Mouse (Mus musculus) ZHBTc4 (cell line): ENCODE data around the gene Egfl8.
A peak's percentile ranks its signal among the peaks of the same experiment; 100 is the strongest.

Source experiments
- DNase-seq: peaks from one replicate; pipeline ENCODE4 v3.0.0-alpha.2; 2011; ENCODE audit warnings: low read depth, low spot score

Egfl8 gene

DNA sequence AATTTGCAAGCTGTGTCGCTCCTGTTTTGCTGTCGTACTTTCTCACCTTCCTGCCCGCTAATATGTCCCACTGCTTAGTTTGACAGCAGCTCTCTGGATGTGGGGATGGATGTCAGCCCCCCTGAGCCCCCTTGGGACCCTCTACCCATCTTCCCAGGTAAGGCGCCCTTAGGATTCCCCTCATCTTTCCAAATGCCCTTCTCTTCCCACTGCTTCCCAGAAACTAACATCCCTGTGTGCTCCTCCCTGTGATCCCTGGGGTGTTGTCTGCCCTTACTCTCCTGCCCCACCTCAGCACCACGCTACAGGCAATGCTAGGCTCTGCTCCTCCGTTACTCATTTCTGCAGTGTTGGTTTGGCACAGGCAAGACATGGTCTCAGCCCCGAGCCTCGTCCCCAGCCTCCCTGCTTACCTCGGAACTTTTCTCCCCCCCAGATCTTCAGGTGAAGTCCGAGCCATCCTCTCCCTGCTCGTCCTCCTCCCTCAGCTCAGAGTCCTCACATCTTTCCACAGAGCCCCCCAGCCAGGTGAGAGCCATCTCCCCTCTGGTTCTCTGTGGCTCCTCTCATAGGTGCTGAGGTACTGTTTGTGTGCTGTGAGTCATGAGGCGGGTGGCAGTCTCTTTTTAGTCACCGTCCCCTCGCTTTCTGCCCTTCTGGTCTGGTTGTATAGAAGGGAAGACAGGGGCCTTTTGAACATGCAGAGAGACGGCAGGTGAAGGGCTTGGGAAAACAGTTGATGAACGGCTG, 32.5 kb upstream of the Egfl8 start:
- no peak for DNase-seq

DNA sequence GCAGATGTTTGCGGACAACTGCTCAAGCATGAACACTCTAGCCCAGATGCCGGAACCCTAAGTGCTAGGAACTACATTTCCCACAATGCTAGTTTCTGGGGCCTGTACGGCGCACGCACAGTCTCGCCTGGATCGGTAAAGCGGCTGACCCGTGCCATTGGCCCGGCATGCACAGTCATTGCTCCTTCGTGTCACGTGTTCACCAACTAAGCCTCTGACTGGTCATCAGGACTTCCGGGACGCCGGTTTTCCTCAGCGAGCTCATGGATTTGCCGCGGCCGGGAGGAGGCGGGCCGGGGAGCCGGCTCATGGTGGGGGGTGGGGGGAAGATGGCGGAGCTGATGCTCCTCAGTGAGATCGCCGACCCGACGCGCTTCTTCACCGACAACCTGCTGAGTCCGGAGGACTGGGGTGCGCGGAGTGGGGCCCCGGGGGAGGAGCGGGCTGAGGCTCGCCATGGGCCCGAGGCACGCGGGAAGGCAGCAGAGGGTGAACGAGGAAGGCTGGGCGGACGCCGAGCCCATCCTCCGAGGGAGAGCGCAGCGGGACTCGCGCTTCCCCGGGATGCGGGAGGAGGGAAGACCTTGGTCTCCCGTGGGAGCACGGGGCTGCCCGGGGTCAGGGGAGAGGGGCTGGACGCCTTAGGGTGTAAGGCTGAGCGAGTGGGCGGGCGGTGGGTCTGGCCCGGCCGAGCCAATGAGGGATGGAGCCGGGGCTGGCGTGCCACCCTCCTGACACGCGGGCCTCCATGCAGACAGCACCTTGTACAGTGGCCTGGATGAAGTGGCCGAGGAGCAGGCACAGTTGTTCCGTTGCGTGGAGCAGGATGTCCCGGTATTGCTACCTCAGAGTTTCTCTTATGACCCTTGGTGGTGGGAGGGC, 31.4 kb upstream of the Egfl8 start, which contains the start of gene Atf6b:
Atf6b (plus strand) TSS at position 241 of the 882 bp plus-strand sequence.
- DNase-seq: peak; percentile 99

DNA sequence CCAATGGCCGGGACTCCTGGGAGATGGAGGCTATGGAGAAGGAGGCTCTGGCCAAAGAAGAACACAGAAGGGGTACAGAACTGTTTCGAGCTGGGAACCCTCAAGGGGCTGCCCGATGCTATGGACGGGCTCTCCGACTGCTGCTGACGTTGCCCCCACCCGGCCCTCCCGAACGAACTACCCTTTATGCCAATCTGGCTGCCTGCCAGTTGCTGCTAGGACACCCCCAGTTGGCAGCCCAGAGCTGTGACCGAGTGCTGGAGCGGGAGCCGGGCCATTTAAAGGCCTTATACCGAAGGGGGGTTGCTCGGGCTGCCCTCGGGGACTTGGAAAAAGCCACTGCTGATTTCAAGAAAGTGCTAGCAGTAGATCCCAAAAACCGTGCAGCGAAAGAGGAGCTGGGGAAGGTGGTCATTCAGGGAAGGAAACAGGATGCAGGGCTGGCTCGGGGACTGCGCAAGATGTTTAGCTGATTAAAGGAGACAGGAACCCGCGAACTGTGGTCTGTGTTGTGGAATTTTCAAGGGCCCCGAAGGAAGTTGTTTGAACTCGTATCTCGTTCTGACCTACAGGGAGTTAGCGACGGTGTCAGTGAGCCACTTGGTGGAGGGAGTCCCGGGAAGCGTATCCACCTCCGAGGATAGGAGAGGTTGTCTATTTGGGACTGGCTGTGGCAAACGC, 30.2 kb upstream of the Egfl8 start:
- no peak for DNase-seq

DNA sequence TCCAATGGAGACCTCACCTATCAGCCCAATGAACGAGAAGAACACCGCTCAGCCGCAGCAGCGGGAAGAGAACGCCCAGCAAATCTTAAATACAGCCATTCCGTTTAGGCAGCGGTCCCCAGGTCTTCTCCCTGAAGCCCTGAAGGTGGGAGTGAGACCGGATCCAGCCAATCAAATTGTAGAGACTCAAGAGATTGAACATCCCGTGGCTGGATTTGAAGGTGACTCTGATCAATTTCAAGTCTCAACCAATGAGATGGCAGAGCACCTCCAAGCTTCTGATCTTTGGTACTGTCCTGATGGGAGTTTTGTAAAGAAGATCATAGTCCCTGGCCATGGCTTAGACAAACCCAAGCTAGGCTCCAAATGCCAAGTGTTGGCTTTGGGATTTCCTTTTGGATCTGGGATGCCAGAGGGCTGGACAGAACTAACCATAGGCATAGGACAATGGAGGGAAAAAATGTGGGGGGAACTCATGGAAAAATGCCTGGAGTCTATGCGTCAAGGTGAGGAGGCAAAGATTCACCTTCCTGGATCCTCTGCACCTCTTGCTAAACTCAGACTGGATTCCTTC, 29.6 kb upstream of the Egfl8 start:
- peak; percentile 89 for DNase-seq

DNA sequence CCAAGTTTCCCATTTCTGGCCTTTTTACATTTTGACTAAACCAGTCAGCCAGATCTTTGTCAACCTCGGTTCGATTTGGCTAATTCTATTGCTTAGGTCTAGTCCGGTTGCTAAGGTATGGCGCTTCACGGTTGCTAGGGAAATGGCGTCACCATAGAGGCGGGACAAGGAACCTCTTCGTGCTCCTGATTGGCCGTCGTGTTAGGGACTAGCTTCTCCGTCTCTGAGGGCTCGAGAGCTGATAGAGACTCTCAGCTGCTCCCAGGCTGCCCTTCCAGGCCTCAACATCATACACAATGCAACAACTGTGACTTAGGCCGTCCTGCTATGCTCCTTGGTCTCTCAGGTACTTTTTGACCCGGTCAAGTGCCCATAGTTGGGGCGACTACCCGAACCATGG, 28.8 kb upstream of the Egfl8 start, which contains the start of gene Fkbpl:
Fkbpl (plus strand) TSS at position 157 of the 400 bp plus-strand sequence.
- peak; percentile 98 for DNase-seq

DNA sequence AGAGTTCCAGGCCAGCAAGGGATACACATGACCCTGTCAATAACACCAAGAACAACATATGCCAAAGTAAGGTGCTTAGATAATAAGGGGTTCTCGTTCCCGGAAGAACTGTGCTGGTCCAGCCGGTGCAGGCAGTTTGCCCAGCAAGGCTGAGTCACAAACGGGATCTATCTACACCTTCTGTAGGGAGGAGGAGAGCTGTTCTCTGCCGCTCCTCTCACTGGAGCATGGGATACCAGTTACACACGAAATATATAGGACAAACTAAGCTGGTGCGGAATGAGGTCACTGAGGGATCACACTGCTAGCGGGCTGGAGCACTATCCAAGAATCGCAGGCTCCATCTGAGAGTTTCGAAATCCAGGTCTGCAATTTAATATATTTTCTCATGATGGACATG, 28.2 kb upstream of the Egfl8 start:
- DNase-seq: no peak

DNA sequence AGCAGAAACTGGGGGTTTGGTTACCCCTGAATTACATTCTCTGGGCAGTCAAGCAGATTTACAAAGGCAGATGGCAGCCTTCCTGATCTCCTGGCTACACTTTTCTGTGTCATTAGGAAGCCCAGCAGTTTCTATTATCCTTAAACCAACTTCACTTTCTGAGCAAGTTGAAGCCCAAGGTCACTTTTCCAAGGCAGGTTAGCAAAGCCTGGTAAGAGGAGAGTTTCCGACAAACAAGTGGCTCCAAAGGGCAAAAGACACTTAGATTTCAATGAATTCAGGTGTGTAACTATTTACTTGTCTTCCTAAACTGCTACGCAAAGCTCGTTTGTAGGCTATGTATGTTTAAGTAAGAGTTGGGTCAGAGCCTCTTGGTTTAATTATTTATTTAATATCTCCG, 27.6 kb upstream of the Egfl8 start:
- no peak for DNase-seq

DNA sequence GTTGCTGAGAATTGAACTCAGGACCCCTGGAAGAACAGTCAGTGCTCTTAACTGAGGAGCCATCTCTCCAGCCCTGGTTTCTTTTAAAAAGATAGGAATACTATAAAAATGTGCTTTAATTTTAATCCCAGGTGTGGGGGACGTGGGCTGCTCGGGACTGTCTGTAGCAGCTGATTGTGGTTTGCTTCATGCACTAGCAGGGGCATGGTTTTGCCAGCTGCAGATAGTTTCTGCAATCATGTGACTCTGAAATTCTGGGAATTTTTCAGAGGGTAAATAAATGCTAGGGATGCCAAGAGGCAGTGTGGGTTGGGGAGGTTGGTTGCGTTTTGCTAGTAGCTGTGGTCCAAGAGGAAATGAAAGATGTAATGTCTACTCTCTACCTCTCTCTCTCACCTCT, 26.2 kb upstream of the Egfl8 start:
- no peak for DNase-seq

DNA sequence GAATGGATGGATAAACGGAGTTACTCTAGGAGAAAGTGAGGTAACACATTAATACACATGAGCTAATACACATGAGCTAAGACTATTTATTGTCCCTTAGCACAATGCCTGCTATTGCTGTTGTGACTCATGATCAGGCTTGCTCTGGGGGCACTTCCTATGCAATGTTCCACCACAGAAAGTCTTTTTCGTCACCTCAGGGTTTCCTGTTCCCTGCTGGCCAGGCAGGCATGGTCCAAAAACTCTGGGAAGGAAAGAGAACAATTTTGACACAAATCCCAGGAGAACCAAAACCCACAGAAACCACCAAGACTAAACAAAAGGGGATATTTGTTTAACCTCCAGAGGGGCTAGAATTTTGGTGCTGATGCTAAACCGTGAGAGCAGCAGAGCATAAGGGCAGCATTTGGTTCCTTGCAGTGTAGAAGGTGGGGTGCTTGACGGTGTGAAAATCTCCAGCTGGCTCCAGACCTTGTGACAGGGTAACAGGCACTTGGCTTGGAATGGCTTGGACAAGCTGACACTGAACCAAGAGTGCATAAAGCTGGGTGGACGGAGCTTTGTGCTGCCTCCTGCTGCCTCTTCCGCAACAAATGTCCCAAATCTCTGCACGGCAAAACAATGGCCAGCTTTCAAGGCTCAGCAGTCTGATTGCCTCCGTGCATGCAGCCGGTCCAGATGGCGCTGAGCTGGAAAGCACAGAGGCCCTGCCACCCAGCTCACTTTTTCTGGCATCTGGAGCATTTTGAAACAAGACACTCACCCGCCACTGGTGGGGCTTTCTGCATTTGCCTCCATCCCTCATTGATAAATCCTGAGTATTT, 25.2 kb upstream of the Egfl8 start:
- no peak for DNase-seq

DNA sequence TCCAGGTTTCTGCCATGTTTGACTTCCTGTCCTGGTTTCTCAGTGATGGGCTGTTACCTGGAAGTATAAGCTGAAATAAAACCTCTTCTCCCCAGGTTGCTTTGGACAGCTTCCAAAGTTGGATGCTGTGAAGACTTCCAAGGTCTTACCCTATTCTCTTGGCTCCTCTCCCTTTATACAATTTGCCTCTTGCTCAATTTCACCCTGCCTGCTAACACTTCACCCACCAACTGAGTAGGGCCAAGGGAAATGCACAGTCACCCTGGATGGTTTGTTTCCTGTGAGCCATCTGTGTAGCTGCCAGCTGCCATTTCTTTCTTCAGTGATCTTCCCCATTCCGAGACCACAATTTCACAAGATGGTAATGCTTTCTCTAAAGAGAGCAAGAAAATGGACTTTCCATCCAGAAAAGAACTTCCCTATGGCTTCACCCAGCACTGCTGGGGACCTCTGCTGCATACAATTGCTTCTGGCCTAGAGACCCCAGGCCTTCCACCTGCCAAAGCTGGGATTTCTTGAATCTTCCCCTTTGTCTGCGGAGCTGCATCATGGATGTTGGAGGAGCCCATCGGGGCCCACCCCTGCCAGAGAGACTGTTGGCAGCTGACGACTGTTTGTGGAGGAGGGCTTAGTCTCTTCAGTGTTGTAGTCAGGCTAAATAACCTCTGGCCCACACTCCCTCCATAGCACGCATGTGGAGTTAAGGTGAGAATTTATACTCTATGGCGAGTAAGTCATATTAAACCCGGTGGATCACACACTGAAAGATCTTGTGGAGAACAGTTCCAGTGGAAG, 23.9 kb upstream of the Egfl8 start:
- no peak for DNase-seq

DNA sequence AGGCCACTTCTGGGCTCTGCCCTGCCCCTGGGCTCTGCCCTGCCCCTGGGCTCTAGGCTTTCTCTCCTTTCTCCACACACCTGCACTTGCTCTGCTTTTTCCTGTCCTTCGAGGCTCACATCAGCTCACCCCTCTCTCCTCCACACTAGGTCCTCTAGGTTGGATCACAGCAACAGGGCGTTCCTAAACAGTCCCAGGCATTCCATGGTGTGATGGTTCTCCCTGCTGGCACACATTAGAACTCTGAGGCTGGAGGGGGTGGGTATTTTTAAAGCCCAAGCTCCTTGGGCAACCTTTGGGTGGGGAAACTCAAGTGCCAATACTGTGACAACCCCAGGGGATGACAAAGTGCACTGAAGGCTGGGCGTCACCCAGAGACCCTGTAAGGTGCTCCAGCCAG, 21.7 kb upstream of the Egfl8 start:
- DNase-seq: no peak

DNA sequence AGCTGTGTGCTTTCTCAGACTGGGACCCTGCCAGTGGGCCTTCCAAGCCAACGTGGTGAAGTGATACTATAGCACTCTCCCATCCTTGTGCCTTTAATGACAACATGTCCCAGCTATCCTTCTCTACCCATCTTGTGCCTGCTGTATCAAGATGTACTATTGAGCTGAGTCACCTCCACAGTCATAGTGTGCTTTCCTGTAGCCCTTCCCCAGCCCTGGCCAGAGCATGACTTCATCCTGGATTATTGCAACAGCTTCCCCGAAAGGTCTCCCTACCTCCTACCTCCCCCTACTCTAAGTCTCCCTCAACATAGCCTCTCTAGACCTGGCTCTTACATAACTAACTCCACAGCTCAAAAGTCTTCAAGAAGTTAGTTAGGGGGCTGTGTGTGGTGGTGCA, 19.9 kb upstream of the Egfl8 start:
- no peak for DNase-seq

DNA sequence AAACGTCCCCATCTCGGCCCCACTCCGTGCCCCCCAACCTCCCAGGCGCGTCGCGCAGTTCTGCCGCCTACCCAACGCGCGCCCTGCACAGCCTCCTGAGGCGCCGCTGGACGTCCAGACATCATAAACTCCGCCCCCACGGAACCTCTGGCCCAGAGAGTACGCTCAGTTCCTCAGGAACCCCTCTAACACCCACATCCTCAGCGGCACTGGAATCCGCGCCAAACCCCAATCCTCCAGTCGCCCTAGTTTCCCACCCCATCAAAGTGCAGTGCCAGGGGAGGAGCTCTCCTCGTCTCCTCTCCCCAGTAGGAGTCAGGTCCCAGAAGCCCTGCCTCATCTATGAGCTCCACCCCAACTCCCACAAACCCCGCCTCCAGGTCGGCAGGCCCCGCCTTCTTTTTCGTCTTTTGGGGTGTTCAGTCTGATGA, 16.5 kb upstream of the Egfl8 start:
- DNase-seq: peak; percentile 83

DNA sequence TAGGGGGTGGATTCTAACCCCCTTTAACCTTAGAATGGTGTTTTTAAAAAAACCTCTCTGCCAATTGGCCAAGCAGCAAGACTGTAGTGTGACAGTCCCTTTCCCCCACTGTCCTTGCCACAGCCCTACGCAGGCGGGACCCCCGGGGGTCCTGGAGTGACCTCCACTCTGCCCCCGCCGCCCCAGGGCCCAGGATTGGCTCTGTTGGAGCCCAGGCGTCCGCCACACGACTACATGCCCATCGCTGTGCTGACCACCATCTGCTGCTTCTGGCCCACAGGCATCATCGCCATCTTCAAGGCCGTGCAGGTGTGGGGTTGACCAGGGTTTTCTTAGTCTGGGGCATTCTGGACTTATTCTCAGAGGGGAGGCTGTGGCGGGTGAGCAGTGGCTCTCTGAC, 15.9 kb upstream of the Egfl8 start:
- DNase-seq: no peak

DNA sequence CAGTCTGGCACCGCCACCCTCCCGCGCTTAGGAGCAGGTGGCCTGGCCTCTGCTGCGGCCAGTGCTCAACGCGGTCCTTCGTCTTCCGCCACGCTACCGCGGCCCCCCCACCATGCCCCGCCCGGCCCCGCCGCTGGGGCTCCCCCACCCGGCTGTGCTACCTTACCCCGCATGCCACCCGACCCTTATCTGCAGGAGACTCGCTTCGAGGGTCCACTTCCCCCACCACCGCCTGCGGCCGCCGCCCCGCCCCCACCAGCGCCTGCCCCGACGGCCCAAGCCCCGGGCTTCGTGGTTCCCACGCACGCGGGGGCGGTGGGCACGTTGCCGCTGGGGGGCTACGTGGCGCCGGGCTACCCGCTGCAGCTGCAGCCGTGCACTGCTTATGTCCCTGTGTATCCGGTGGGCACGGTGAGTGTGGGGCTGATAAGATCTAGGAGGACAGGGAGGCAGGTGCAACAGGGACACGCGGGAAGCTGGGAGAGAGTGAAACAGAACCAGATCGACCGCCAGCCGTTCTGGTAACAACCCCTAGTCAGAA, 15.1 kb upstream of the Egfl8 start:
- DNase-seq: no peak

DNA sequence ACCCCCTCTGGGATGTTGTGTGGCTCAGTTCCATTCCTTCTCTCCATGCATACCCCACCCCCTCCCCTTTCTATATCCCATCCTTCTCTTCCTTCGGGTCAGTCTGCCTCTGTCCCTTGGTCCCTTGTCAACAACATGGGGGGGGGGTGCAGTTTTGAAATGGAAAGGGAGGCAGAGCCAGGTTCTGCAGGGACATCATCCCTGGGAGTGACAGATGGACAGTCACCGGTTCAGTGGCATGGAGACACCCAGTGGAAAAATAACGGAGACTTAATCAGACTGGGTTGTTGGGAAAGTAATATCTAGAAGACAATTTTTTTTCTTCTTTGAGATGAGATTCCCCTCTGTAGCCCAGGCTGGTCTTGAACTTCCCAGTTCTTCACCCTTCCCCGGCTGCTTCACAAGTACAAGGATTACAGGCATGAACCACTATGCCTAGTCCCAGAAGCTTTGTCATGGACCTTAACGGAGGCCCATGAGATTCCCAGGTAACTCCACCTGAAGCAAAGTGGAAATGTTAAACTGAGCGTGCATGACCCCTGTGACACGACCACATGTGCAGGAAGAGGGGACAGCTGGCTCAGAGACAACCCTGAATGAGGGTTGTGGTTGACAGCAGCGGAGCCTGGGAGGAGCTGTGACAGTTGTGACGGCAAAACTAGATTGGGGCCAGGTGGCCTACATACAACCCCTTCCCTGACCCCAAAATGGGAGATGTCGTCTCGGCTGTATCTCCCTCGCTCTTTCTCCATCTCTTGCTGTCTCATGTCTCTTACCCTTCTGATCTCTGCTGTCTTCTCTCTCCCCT, 14.2 kb upstream of the Egfl8 start:
- DNase-seq: no peak

DNA sequence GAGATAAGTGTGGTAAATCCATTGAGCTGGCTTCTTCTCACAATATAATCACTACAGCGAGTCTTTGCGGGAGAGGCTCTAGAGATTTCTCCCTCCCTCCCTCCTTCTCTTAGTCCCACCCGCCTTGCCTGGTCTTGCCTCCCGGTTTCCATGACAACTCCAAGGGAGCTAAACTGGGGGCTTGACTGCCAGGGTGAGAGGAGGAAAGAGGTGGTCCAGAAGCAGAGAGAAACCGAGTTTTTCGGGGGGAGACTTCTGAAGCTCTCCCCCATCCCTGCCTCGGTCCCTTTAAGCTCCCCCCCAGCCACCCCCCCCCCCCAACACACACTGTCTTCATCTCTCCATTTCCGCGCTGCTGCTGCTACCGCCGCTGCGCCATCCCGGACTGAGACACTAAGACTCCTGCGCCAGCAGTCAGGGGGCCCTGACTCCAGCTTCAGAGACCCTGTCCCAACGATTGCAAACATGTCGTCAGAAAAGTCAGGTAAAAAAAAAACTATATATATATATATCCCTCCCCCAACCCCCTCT, 13.5 kb upstream of the Egfl8 start, which contains the start of gene Prrt1:
Prrt1 (plus strand) TSS at position 313 of the 531 bp plus-strand sequence.
- peak; percentile 56 for DNase-seq

DNA sequence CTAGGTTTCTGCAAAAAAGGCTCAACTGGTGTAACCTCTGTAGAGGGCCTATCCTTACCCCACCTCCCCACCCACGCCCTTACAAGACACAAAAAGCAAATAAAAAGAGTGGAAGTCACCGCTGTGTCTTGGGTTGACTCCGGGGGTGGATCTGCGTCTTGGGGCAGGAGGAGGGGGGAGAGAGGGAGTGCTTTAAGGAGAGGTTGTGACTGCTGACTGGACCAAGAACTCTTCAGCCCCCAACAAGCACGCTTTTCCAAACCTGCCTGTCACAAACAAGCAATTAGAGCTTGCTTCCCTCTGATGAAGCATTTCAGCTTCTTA, 12.8 kb upstream of the Egfl8 start:
- no peak for DNase-seq
